Mouse (Mus musculus) CD4-positive helper T cell, adult 2 months (primary cell): ENCODE data around the gene Gm3173.
"Not testable (repeated sequence)": the region's sequence is repeated elsewhere in the genome, so short reads cannot be mapped to it uniquely, and the experiment has no call there.

ENCODE experiments used
- DNase-seq: peaks from one replicate; pipeline ENCODE4 v3.0.0-alpha.2; 2012; ENCODE audit warnings: low read depth, missing footprints, low spot score

Gene Gm3173

GRCm38 (mm10) chr14:4430692-4431091, at the start of gene Gm3173:
TSS of gene Gm3173 (plus strand) at chr14:4430992.
- DNase-seq = not testable (repeated sequence)

GRCm38 (mm10) chr14:4385606-4386005, 45.2 kb upstream of the Gm3173 start:
- not testable (repeated sequence) for DNase-seq

- not testable (repeated sequence) for DNase-seq
Observed at GRCm38 (mm10) chr14:4392841-4393530, 37.8 kb upstream of the Gm3173 start.

DNA sequence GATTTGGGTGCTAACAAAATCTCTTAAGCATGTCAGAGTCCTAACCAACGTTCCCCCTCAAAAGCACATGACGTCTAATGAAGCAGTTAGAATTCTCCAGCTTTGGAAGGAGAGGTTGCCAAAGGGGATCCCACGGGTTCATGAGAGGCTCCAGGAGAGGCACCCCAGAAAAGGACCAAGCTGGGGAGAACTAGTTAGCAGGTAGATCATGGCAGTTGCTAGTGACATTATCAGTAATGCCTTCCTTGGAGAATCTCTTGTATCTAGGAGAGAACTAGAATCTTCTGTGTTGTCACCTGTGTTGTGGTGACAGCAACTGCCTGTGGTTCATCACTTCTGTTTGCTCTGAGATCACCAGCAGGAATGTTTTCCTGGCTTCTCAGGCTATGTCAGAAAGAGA, 33.6 kb upstream of the Gm3173 start, which contains the start of gene Gm3159:
Gm3159 (plus strand) TSS at position 301 of the 400 bp plus-strand sequence.
- DNase-seq = not testable (repeated sequence)

DNA sequence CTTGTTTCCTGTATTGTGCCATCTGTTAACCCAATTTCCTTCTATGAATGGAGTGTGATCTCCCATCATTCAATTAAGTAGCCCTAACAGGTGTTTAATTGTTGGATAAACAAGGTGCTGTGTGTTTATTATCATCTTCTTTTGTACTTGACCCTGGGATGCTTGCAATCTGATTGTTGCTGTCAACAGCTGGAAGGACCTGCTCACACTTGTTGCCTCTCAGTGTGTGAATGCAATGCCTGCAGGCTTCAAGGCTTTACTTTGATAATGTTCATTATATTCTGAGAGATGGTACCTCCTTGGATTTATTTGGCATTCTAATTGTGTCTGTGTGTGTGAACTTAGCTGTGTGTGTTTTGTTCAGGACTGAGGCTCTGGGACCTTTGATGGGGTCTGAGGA, 32.2 kb upstream of the Gm3173 start:
- not testable (repeated sequence) for DNase-seq

- not testable (repeated sequence) for DNase-seq
Observed at GRCm38 (mm10) chr14:4400115-4400789, 30.5 kb upstream of the Gm3173 start.

DNA sequence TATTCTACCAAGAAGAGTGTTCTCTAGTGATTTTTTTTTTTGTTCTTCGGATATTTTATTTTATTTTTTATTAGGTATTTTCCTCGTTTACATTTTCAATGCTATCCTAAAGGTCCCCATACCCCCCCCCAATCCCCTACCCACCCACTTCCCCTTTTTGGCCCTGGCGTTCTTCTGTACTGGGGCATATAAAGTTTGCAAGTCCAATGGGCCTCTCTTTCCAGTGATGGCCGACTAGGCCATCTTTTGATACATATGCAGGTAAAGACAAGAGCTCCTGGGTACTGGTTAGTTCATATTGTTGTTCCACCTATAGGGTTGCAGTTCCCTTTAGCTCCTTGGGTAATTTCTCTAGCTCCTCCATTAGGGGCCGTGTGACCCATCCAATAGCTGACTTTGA, 29.5 kb upstream of the Gm3173 start:
- DNase-seq = not testable (repeated sequence)

DNA sequence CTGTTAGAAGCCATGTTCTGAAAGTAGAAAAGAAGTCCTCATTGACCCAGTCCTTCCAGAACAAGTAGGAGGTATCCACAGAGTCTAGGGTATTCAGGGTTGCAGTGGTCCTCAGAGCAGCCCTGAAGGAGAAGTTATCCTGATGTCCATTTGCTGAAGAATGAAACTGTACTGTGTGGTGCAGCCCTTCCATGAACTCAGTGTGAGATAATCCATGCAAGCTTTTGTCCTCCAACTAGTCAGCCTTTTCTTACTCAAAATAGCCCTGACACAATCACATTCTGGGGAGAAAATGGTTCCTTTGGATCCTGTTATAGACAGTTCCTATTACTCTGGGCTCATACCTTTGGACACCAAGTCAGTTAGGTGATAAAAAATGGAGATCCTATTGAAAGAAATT, 27.0 kb upstream of the Gm3173 start:
- DNase-seq = not testable (repeated sequence)

DNA sequence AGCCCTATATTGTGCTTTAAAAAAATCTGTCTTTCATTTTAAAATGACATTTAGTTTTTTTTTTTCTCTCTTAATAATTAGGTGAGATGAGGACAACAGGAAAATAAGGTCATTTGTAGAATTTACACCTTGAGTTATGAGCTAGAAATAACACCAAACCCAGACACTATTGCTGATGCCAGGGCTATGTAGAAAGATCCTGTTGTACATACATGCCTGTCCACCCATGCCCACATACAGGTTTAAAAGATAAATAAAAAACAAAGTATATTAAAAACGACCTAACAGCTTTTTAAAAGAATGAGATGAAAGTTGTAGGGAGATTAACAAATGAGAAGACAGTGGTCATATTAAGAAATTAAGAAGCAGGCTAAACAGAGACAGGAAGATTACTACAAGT, 20.9 kb upstream of the Gm3173 start:
- DNase-seq = not testable (repeated sequence)

GRCm38 (mm10) chr14:4414965-4415835, 15.6 kb upstream of the Gm3173 start, which contains the start of gene Gm3164:
TSS of gene Gm3164 (plus strand) at chr14:4415448.
- DNase-seq = peak; percentile 0

GRCm38 (mm10) chr14:4481445-4481844, 50.7 kb downstream of the Gm3173 start, which contains the start of gene Gm3182:
TSS of gene Gm3182 (plus strand) at chr14:4481745.
- not testable (repeated sequence) for DNase-seq

DNA sequence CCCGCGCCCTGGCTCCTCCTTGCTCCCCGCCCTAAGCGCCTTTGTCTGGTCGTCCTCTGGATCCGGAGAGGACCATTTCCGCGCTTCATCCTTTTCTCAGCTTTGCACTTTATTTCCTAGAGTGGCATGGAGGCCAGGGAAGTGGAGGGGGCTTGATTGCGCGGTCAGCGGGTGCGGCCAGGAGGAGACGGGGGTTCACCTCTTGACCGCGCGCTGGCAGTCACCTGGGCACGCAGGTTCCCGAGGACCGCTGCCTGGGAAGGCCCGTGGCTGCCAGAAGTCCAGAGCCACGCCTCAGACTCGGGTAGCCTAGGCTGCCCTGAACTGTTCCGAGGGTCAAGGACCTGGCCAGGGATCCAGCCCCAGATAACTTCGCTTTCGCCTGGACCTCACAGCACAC, 68.6 kb downstream of the Gm3173 start:
- DNase-seq = not testable (repeated sequence)

GRCm38 (mm10) chr14:4555105-4555504, 124.3 kb downstream of the Gm3173 start, which contains the start of gene Gm3047:
TSS of gene Gm3047 (plus strand) at chr14:4555405.
- DNase-seq = not testable (repeated sequence)
